Mouse (Mus musculus) midbrain, embryonic 14.5 days (tissue): ENCODE data around the gene Rhox2b. TPM values are rescaled to one million over a fixed set of nuclear protein-coding genes. Genes with fewer than 3 reads are reported as not detected.
"Not testable (repeated sequence)": the region's sequence is repeated elsewhere in the genome, so short reads cannot be mapped to it uniquely, and the experiment has no call there.

ENCODE experiments used
- ATAC-seq: fragments of 200-750 bp; cut with Nextera tagmentation; 2 replicates; pipeline ENCODE4 v1.8.0; 2017; ENCODE audit warnings: moderate number of reproducible peaks, moderate library complexity; ENCODE audit not compliant: low FRiP score, low TSS enrichment
- DNase-seq: peaks from one replicate; pipeline ENCODE4 v3.0.0-alpha.2; 2015
- H3K27ac ChIP-seq: fragments of 300-500 bp; sonication (generic); replicated peaks from 2 replicates; pipeline ENCODE4 v1.5.1; 2014; ENCODE audit warnings: mild to moderate bottlenecking, low read depth, low read length, moderate library complexity
- H3K27me3 ChIP-seq: fragments of 300-500 bp; sonication (generic); 2 replicates; pipeline ENCODE4 v1.6.1; 2014; ENCODE audit warnings: low read length, control low read depth, mixed read lengths; ENCODE audit not compliant: control insufficient read depth, insufficient read depth
- H3K36me3 ChIP-seq: fragments of 300-500 bp; sonication (generic); 2 replicates; pipeline ENCODE4 v1.6.1; 2014; ENCODE audit warnings: low read length, control low read depth; ENCODE audit not compliant: control insufficient read depth, insufficient read depth
- H3K4me1 ChIP-seq: fragments of 300-500 bp; sonication (generic); 2 replicates; pipeline ENCODE4 v1.6.1; 2014; ENCODE audit warnings: mild to moderate bottlenecking, antibody characterized with exemption, low read length, control low read depth; ENCODE audit not compliant: control insufficient read depth, insufficient read depth
- H3K4me2 ChIP-seq: fragments of 300-500 bp; sonication (generic); 2 replicates; pipeline ENCODE4 v1.6.1; 2014; ENCODE audit warnings: mild to moderate bottlenecking, low read length, moderate library complexity
- H3K4me3 ChIP-seq: fragments of 300-500 bp; sonication (generic); replicated peaks from 2 replicates; pipeline ENCODE4 v1.5.1; 2014; ENCODE audit warnings: low read depth, low read length
- H3K9ac ChIP-seq: fragments of 300-500 bp; sonication (generic); replicated peaks from 2 replicates; pipeline ENCODE4 v1.6.1; 2014; ENCODE audit warnings: mild to moderate bottlenecking, low read length, moderate library complexity
- H3K9me3 ChIP-seq: fragments of 300-500 bp; sonication (generic); 2 replicates; pipeline ENCODE4 v1.6.1; 2016; ENCODE audit warnings: low read length, control low read depth, mixed read lengths; ENCODE audit not compliant: control insufficient read depth
- WGBS: fragments of 180-500 bp; shearing (Covaris S2); extraction: QIAGEN DNeasy Blood & Tissue Kit; methylation state at CpG from one replicate; pipeline ENCODE4 v1.1.7; 2014; 5-methylcytosine and 5-hydroxymethylcytosine counted together
- polyA plus RNA-seq: library from polyadenylated mRNA; unstranded; fragments of >200 nt; fragmentation: Nextera tagmentation; extraction: Ambion mirVana; gene quantifications from 2 replicates; pipeline ENCODE4 v1.2.1, GENCODE M21; 2014

Rhox2b gene
- polyA plus RNA-seq, result not detected in 2 replicates

GRCm38 (mm10) chrX:37411767-37412166, at the start of gene Rhox2b:
Gene Rhox2b (plus strand): TSS chrX:37412067.
- not testable (repeated sequence) for ATAC-seq, H3K9ac ChIP-seq, H3K4me2 ChIP-seq, H3K36me3 ChIP-seq, DNase-seq, H3K4me3 ChIP-seq, H3K9me3 ChIP-seq, H3K27me3 ChIP-seq, H3K4me1 ChIP-seq, H3K27ac ChIP-seq
- WGBS, result no CpG with 5 or more reads among the region's 9 CpGs

GRCm38 (mm10) chrX:37379728-37380127, 32.1 kb upstream of the Rhox2b start, which contains the start of gene Rhox3a2:
Gene Rhox3a2 (plus strand): TSS chrX:37380028.
- H3K9me3 ChIP-seq, H3K4me3 ChIP-seq, H3K9ac ChIP-seq, H3K27me3 ChIP-seq, H3K27ac ChIP-seq, H3K4me2 ChIP-seq, H3K4me1 ChIP-seq, H3K36me3 ChIP-seq, ATAC-seq, DNase-seq: not testable (repeated sequence)
- no CpG with 5 or more reads among the region's 1 CpGs for WGBS

- WGBS, result 96% methylated on average over 8 of the region's 16 CpGs
- not testable (repeated sequence) for H3K27ac ChIP-seq, ATAC-seq, H3K9ac ChIP-seq, H3K4me2 ChIP-seq, DNase-seq, H3K36me3 ChIP-seq, H3K4me1 ChIP-seq, H3K4me3 ChIP-seq, H3K9me3 ChIP-seq, H3K27me3 ChIP-seq
Observed at GRCm38 (mm10) chrX:37390548-37390947, 21.3 kb upstream of the Rhox2b start, which contains the start of gene Rhox4a2. Gene Rhox4a2 (plus strand): TSS chrX:37390848.

- not testable (repeated sequence) for H3K36me3 ChIP-seq, H3K9me3 ChIP-seq, DNase-seq, H3K27me3 ChIP-seq, H3K4me1 ChIP-seq, H3K4me2 ChIP-seq, ATAC-seq, H3K27ac ChIP-seq, H3K4me3 ChIP-seq, H3K9ac ChIP-seq
- WGBS, result 93% methylated on average over 14 of the region's 15 CpGs
Observed at GRCm38 (mm10) chrX:37432194-37432593, 20.3 kb downstream of the Rhox2b start, which contains the start of gene Rhox4b. Gene Rhox4b (plus strand): TSS chrX:37432494.

GRCm38 (mm10) chrX:37453380-37453779, 41.5 kb downstream of the Rhox2b start, which contains the start of gene Rhox2c:
Gene Rhox2c (plus strand): TSS chrX:37453680.
- WGBS, result 98% methylated on average over 6 of the region's 10 CpGs
- H3K9ac ChIP-seq, H3K36me3 ChIP-seq, H3K4me3 ChIP-seq, H3K27ac ChIP-seq, H3K27me3 ChIP-seq, ATAC-seq, H3K9me3 ChIP-seq, H3K4me1 ChIP-seq, H3K4me2 ChIP-seq, DNase-seq: not testable (repeated sequence)

GRCm38 (mm10) chrX:37458285-37458684, 46.4 kb downstream of the Rhox2b start, which contains the start of gene Rhox3c:
Gene Rhox3c (plus strand): TSS chrX:37458585.
- DNase-seq, H3K9ac ChIP-seq, H3K27ac ChIP-seq, ATAC-seq, H3K4me3 ChIP-seq, H3K36me3 ChIP-seq, H3K4me1 ChIP-seq, H3K27me3 ChIP-seq, H3K4me2 ChIP-seq, H3K9me3 ChIP-seq: not testable (repeated sequence)
- whole genome bisulfite sequencing, result 89% methylated on average over 3 of the region's 4 CpGs

Other genes with a start within 250 kb of the Rhox2b start
- gene Akap14, start 243.2 kb upstream of the Rhox2b start, polyA plus RNA-seq, result 0.22 and 0.63 TPM in 2 replicates
- 577 and 838 TPM in 2 replicates for gene Ndufa1, start 220.9 kb upstream of the Rhox2b start, polyA plus RNA-seq
- 20.5 and 20.8 TPM in 2 replicates for gene Rnf113a1, start 220.8 kb upstream of the Rhox2b start, polyA plus RNA-seq
- not detected in 2 replicates for gene Gm9, start 201.0 kb upstream of the Rhox2b start, polyA plus RNA-seq
- not detected in 2 replicates for gene Rhox1, start 189.8 kb upstream of the Rhox2b start, polyA plus RNA-seq
- not detected in 2 replicates for gene Rhox2a, start 167.1 kb upstream of the Rhox2b start, polyA plus RNA-seq
- not detected in 2 replicates for gene Rhox3a, start 162.1 kb upstream of the Rhox2b start, polyA plus RNA-seq
- not detected in 2 replicates for gene Rhox4a, start 146.7 kb upstream of the Rhox2b start, polyA plus RNA-seq
- gene Rhox3a2, start 32.0 kb upstream of the Rhox2b start, polyA plus RNA-seq, result not detected in 2 replicates
- not detected in 2 replicates for gene Rhox4a2, start 21.2 kb upstream of the Rhox2b start, polyA plus RNA-seq
- not detected in 2 replicates for gene Rhox4b, start 20.4 kb downstream of the Rhox2b start, polyA plus RNA-seq
- not detected in 2 replicates for gene Rhox2c, start 41.6 kb downstream of the Rhox2b start, polyA plus RNA-seq
- gene Rhox3c, start 46.5 kb downstream of the Rhox2b start, polyA plus RNA-seq, result not detected in 2 replicates
- not detected in 2 replicates for gene Rhox4c, start 68.3 kb downstream of the Rhox2b start, polyA plus RNA-seq
- not detected in 2 replicates for gene Rhox2d, start 81.4 kb downstream of the Rhox2b start, polyA plus RNA-seq
- gene Rhox4d, start 102.3 kb downstream of the Rhox2b start, polyA plus RNA-seq, result not detected in 2 replicates
- not detected in 2 replicates for gene Rhox2e, start 118.4 kb downstream of the Rhox2b start, polyA plus RNA-seq
- not detected in 2 replicates for gene Rhox3e, start 130.0 kb downstream of the Rhox2b start, polyA plus RNA-seq
- gene Rhox4e, start 145.3 kb downstream of the Rhox2b start, polyA plus RNA-seq, result not detected in 2 replicates
- gene Rhox2f, start 159.3 kb downstream of the Rhox2b start, polyA plus RNA-seq, result not detected in 2 replicates
- not detected in 2 replicates for gene Rhox3f, start 168.9 kb downstream of the Rhox2b start, polyA plus RNA-seq
- gene Rhox4f, start 195.6 kb downstream of the Rhox2b start, polyA plus RNA-seq, result not detected in 2 replicates
- not detected in 2 replicates for gene Rhox3g, start 216.5 kb downstream of the Rhox2b start, polyA plus RNA-seq
- gene Rhox2g, start 231.4 kb downstream of the Rhox2b start, polyA plus RNA-seq, result not detected in 2 replicates
- gene Rhox4g, start 239.3 kb downstream of the Rhox2b start, polyA plus RNA-seq, result not detected in 2 replicates